Mouse (Mus musculus) kidney, adult 9 months (tissue): ENCODE results near the gene Hist1h4h.

ENCODE experiments used
- DNase-seq: peaks from one replicate; pipeline ENCODE4 v3.0.0; 2022

The Hist1h4h gene

DNA sequence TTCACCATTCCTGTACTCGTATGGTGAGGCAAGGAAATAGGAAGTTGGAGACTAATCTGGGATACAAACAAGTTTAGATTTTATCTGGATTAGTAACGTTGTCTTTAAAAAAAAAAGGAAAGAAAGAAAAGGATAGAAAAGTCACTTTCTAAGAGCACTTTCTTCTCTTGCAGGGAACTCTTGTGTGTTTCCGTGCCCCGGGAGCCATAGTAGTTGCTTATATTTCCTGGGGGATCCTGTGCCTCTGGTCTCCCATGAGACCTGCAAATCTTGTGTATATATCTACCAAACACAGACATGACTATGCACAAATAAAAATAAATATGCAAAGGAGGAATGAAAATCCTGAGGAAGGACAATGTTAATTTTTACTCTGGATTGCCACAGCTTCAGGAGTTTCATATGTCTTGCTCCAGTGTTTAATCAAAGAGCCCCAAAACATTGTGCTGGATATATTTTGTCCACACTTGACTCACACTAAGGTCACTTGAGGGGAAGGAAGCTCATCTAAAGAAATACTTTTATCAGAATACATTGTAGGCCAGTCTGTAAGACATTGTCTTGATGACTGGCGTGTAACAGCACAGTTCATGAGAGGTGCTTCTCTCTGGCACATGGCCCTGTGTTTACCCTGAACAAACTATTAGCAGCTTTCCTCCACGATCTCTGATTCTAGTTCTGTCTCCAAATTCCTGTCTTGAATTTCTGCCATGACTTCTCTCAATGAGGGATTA lies 46.2 kb downstream of the Hist1h4h start:
- DNase-seq: no peak

DNA sequence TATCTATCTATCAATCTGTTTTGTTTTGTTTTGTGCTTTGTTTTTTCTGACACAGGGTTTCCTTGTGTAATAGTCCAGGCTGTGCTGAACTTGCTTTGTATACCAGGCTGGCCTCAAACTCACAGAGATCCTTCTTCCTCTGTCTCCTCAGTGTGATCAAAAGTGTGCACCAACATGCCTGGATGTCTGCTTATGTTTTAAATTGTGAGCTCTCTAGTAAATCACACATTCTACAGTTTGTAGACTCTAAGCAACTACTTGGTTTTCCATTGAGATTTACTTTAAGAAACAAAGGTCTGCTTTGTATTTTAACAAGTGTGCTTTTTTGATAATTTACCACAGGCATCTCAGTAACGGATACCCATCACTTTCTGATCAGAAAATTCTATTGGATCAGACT lies 47.0 kb downstream of the Hist1h4h start:
- DNase-seq: no peak
